Mouse (Mus musculus): ENCODE measurements around the gene Fam126a.
A peak's percentile ranks its signal among the peaks of the same experiment; 100 is the strongest.

The Fam126a gene

DNA sequence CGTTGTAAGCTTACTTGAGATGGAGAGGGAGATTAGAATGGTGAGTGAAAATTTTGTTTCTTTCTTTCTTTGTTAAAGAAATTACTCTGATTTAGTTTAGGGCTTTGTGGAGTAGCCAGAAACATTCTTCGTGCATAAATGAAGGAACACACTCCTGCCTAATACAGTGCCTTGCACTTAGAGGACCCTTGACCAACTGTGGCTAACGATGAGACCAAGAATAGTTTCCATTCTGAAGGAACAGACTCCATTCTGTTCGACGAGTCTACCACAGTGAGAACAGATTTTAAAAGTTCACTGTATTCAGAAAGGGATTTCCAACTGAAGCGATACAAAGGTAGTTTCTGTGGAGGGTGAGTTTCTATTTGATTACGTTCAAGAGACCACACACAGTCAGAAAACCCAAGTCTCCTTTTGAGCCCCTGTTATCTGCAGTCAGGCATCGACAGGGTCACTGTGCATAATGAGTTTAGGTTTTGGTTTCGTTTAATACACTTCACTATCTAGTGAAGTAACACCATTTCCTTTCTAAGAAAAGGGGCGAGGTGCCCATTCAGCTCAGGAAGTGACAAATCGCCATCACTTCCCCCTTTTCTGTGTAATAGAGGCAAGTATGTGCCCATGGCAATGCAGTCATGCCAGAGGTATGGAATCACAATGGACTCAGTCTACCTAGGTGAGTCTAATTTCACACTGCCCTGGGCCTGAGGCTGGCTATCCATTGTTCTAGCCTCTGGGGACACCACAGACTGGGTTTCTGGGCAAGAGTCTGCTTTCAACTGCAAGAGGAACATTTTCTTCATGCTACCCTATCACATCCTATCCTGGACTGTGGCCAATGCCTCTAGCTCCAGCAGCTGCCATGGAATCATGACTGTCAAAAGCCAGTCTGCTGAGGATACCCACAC is 136.4 kb downstream of the Fam126a start:
- peak; percentile 66 to 71 for DNase-seq

DNA sequence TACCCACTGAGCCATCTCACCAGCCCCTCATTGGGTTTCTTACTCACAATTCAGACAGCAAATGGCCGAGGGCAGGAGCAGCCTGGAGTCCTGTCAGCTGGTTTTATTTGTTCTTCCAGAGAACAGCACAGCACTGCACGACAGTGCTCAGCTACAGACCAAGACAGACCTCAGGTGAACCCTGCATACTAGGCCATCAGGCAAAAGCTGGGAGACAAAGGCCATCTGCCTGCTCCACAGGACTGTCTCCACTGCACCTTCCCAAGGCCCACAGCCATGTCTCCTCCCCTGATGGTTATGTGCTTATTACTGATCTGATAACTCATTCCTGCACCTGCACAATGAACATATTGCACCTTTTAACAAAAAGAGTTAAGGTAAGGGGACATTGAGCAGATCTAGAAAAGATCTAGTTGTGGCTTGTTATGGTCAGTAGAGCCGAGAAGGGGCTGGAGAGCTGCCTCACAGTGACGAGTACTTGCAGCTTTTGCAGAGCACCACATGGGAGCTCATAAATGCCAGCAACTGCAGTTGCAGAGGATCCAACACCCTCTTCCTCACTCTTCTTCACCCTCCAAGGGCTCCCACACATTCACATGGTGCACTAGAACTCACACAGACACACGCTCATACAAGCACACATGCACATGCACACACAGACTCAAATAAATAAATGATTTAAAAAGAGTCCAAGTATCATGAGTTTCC is 137.2 kb downstream of the Fam126a start:
- DNase-seq = no peak

DNA sequence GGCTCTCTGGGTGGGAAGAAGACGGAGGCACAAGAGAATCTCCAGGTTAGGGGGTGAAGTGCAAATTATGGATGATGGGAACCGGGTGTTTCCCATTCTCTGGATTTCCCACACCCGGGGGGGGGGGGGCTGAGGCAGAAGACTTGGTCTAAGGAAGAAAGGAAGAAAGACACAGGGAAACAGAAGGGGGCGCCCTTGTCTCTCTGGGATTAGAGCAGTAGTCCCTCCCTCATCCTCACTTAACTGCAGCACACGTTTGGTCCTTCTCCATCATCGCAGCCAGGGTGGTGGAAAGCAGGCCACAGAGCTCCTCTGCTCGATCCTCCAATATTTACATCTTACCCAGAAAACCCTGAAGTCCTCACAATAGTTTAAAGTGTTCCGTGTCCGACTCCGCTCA is 139.8 kb downstream of the Fam126a start:
- peak; percentile 77 to 91 for DNase-seq

DNA sequence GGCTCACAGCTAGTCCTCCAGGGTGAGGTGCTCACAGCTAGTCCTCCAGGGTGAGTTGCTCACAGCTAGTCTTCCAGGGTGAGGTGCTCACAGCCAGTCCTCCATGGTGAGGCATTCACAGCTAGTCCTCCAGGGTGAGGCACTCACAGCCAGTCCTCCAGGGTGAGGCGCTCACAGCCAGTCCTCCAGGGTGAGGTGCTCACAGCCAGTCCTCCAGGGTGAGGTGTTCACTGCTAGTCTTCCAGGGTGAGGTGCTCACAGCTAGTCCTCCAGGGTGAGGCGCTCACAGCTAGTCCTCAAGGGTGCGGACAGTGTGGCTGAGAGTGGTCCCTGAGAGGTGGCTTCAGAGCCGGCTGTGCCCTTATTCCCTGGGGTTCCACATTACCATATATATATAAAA is 141.0 kb downstream of the Fam126a start:
- no peak for DNase-seq

DNA sequence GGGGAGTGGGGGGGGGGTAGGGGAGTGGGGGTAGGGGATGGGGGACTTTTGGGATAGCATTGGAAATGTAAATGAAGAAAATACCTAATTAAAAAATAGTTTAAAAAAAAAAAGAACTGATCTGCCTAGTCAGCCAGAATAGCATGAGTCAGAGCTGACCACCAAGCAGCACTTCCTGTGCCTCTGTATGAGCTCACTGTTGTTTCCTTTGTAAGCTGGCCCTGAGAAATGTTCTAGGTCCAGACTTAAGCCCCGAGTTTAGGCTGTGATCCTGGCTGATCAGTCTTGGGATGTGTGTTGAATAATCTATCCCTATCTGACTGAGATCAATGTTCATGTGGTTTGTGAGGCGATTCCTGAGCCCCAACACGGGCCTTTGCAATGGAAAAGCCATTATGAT is 143.4 kb downstream of the Fam126a start:
- no peak for DNase-seq

DNA sequence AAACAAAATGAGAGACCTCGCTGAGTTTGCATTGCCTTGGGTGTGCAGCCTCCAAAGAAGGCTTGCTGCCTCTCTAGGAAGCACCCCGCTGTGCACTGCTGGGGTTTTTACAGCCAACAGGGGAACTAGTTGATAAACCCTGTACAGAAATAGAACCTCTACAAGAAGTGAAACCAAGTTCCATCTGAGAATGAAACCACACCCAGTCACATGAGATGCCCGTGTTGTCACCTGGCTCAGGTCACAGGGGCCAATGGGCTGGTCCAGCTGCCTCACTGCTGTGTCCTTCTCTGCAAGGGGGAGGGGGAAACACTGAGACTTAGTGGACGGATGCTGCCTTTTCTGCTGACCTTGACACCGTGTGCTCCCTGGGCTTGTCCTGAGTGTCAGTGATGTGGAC is 156.0 kb downstream of the Fam126a start:
- DNase-seq = no peak

DNA sequence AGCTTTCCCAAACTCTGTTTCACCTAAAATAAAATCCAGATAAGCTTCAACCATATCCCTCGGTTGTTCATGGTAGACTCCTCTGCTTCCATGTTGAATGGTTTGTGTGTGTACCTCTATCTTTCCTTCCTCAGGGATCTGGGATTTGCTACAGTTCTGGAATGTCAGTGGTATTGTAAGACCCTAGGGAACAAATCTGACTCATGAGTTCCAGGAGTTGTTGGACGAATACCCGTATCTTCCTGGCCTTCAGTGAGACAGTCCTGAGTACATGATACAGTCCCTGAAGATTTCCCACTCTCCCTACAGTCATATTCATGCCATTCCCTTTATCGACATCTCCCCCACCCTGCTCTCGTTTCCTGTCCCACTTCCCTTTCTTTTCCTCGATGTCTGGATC is 157.9 kb downstream of the Fam126a start:
- DNase-seq = no peak

DNA sequence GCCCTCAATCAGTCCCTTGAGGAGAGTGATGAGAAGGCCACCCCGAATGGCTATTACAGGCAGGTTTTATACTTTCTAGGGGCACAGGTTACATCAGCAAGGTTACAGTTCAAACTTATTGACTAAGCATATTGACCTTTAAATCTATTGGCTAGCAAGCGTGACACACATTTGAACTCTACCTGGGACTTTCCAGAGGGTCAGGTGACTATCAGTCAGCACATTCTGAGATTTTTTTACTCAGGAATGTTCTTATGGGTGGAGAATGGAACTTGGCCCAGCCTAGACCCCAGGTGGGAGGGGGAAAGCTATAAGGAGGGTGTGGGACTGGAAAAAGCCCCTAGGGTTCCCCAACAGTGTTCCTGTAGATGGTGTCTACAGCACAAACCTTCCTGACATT is 159.2 kb downstream of the Fam126a start:
- peak in 1 of 2 experiments; percentile 22 for DNase-seq

DNA sequence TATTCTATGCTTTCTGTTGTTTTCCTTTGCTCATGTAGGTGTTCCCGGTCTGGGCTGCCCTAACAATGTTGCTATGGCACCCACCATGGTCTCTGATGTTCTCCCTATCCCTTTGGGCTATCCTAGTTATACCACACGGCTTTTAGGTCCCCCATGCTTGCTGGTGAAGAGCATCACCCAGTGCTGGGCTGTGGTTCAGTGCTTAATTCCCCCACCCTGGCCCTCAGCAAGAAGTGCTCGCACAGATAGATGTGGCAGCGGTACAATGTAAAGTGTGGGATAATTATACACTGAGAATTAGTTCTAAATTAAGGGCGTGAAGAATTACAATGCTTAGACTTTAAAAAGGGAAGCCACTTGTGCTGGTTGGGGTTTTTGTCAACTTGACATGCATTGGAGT is 164.5 kb downstream of the Fam126a start:
- DNase-seq = no peak

Measured in kidney, postnatal 36 days (tissue).